Mouse (Mus musculus): ENCODE data around the gene Vmn2r6. TPM values are rescaled to one million over a fixed set of nuclear protein-coding genes. Genes with fewer than 3 reads are reported as not detected.
"Not testable (repeated sequence)": the region's sequence is repeated elsewhere in the genome, so short reads cannot be mapped to it uniquely, and the experiment has no call there.

Vmn2r6 gene
- not detected in 2 replicates for polyA plus RNA-seq (2014; fragmentation: Nextera tagmentation; extraction: Ambion mirVana)

DNA sequence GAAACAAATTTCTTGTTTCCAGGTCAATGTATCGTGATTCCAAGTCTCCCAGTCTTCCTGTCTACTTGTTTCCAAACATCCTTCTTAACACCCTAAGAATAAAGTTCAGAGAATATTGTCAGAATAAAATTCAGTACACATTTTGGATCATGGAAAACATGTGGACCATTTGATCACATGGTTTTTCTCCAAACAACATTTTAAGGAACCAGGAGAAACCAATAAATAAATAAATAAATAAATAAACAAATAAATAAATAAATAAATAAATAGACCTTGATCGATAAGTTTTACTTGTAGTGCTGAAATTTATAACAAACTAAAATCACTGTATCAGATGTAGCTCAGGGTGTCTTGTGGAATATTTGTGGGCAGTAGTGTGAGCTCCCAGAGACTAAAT lies at the start of gene Vmn2r6:
Vmn2r6 (minus strand) TSS at position 101 of the 400 bp plus-strand sequence.
- not testable (repeated sequence) for ATAC-seq (replicated peaks; ENCODE audit: low FRiP score); H3K4me1 ChIP-seq (replicated peaks; ENCODE audit: control insufficient read depth, insufficient read depth, low read length); H3K9ac ChIP-seq (ENCODE audit: low read length); H3K27ac ChIP-seq (ENCODE audit: low read depth, low read length); H3K4me2 ChIP-seq (ENCODE audit: low read depth, low read length, severe bottlenecking); DNase-seq (ENCODE audit: low spot score); H3K4me3 ChIP-seq (ENCODE audit: low read depth, low read length); H3K36me3 ChIP-seq (ENCODE audit: control insufficient read depth, insufficient read depth, low read length); H3K27me3 ChIP-seq (ENCODE audit: control insufficient read depth, insufficient read depth, low read length); H3K9me3 ChIP-seq (ENCODE audit: control insufficient read depth, low read length)
- 93% methylated on average over 2 of the region's 2 CpGs for WGBS

DNA sequence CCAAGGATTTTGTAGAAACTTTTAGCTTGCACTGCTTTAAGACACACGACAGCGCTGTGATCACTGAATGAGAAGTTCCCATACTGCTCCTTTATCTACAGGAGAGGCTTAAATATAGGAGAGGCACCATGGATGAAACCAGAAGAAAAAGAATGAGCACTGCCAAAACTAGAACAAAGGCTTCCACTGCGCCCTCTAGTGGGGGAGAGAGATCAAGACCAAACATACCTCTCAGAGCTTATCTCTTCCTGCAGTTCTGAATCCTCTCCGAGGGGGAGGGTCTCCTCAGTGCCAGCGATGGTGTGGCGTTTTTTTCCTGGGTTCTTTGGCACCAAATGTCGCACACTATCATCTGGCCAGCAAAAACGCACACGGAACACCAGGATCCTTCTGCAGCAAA lies 22.0 kb upstream of the Vmn2r6 start:
- Histone ChIP-seq H3K4me3 (ENCODE audit: low read depth, low read length) (no peak overlapping the region), H3K27ac (ENCODE audit: low read depth, low read length) (no peak overlapping the region), H3K9me3 (ENCODE audit: control insufficient read depth, low read length) (no peaks in the 10 kb centered on the region; the same call in 1 of the 2 replicates), H3K4me2 (ENCODE audit: low read depth, low read length, severe bottlenecking) (no peak overlapping the region), H3K4me1 (replicated peaks; ENCODE audit: control insufficient read depth, insufficient read depth, low read length) (no peaks in the 10 kb centered on the region), H3K27me3 (ENCODE audit: control insufficient read depth, insufficient read depth, low read length) (no peaks in the 10 kb centered on the region), H3K9ac (ENCODE audit: low read length) (no peak overlapping the region), H3K36me3 (ENCODE audit: control insufficient read depth, insufficient read depth, low read length) (no peaks in the 10 kb centered on the region)
- DNase-seq (ENCODE audit: low spot score) (peak; percentile 54), ATAC-seq (replicated peaks; ENCODE audit: low FRiP score) (no peak)
- 73% methylated on average over 9 of the region's 9 CpGs for WGBS

DNA sequence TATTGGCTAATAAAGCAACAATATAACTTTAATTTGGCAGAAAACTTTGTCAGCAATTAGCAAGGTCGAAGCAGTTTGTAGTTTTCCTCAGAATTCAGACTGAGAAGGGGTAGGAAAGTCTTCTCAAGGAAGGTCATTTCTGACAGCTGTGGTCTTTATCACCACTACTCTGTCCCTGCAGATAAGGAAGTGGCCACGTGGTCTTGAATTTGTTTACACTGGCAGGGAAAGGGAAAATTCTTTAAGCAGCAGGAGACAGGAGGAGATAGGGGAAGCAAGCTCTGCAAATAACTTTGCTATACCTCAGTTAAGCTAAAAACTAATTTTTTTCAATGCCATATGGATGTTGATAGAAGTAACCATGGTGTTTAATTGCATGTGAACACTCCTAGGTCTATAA lies 3.2 kb upstream of the Vmn2r6 start:
- not testable (repeated sequence) for H3K4me1 ChIP-seq (replicated peaks; ENCODE audit: control insufficient read depth, insufficient read depth, low read length); H3K4me2 ChIP-seq (ENCODE audit: low read depth, low read length, severe bottlenecking); H3K27ac ChIP-seq (ENCODE audit: low read depth, low read length); H3K4me3 ChIP-seq (ENCODE audit: low read depth, low read length); H3K36me3 ChIP-seq (ENCODE audit: control insufficient read depth, insufficient read depth, low read length); H3K27me3 ChIP-seq (ENCODE audit: control insufficient read depth, insufficient read depth, low read length); H3K9me3 ChIP-seq (ENCODE audit: control insufficient read depth, low read length); ATAC-seq (replicated peaks; ENCODE audit: low FRiP score); H3K9ac ChIP-seq (ENCODE audit: low read length); DNase-seq (ENCODE audit: low spot score)
- WGBS = 62% methylated on average over 2 of the region's 2 CpGs

DNA sequence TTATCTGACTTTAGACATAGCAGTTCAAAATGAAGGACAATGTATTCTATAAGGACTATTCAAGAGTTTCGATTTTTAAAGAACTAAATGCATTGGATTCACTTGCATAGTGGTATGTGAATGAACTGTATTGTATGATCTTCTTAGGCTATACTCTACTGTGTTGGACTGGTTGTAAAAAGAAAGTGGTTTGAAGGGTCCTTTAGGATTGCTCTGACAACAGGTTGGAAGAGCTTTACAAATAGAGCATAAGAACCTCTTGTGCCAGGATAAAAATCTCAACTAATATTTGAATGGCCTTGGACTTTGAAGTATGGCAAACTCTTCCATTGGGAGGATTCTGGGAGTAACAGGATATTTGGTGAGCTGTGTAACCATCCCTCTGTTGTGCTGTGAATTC lies 42.0 kb downstream of the Vmn2r6 start:
- WGBS = 69% methylated on average over 1 of the region's 1 CpGs
- H3K9ac ChIP-seq (ENCODE audit: low read length); H3K36me3 ChIP-seq (ENCODE audit: control insufficient read depth, insufficient read depth, low read length); H3K27me3 ChIP-seq (ENCODE audit: control insufficient read depth, insufficient read depth, low read length); DNase-seq (ENCODE audit: low spot score); ATAC-seq (replicated peaks; ENCODE audit: low FRiP score); H3K4me3 ChIP-seq (ENCODE audit: low read depth, low read length); H3K4me1 ChIP-seq (replicated peaks; ENCODE audit: control insufficient read depth, insufficient read depth, low read length); H3K9me3 ChIP-seq (ENCODE audit: control insufficient read depth, low read length); H3K4me2 ChIP-seq (ENCODE audit: low read depth, low read length, severe bottlenecking); H3K27ac ChIP-seq (ENCODE audit: low read depth, low read length): not testable (repeated sequence)

DNA sequence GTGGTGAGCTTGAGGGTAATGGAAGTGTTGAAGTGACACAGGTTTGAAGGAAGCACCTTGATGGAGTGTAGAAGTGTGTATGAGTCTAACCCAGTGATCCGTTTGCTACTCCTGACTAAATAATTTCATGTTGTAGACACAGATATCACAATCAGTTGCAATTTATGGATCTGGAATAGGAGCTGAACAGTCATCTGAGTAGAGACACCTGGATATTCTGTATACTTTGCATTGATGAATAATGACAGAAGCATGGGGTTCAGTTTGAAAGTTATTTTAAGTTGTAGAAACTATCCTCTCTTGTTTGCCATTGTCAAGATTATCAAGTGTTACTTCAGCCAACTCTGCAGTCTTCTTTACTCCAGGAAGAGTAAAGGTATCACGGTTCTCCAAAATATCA lies 55.9 kb downstream of the Vmn2r6 start, which contains the start of gene Vmn2r5:
Vmn2r5 (minus strand) TSS at position 101 of the 400 bp plus-strand sequence.
- not testable (repeated sequence) for DNase-seq (ENCODE audit: low spot score); H3K9me3 ChIP-seq (ENCODE audit: control insufficient read depth, low read length); H3K27me3 ChIP-seq (ENCODE audit: control insufficient read depth, insufficient read depth, low read length); H3K4me3 ChIP-seq (ENCODE audit: low read depth, low read length); H3K36me3 ChIP-seq (ENCODE audit: control insufficient read depth, insufficient read depth, low read length); ATAC-seq (replicated peaks; ENCODE audit: low FRiP score); H3K4me2 ChIP-seq (ENCODE audit: low read depth, low read length, severe bottlenecking); H3K27ac ChIP-seq (ENCODE audit: low read depth, low read length); H3K4me1 ChIP-seq (replicated peaks; ENCODE audit: control insufficient read depth, insufficient read depth, low read length); H3K9ac ChIP-seq (ENCODE audit: low read length)
- WGBS = no CpG with 5 or more reads among the region's 2 CpGs

Other genes with a start within 250 kb of the Vmn2r6 start
- gene Vmn2r4, start 150.5 kb downstream of the Vmn2r6 start, polyA plus RNA-seq (2014; fragmentation: Nextera tagmentation; extraction: Ambion mirVana) = not detected in 2 replicates
- not detected in 2 replicates for gene Vmn2r5, start 56.0 kb downstream of the Vmn2r6 start, polyA plus RNA-seq (2014; fragmentation: Nextera tagmentation; extraction: Ambion mirVana)